Mouse (Mus musculus) lung, embryonic 14.5 days (tissue): ENCODE data around the gene Sec14l4. TPM values are rescaled to one million over a fixed set of nuclear protein-coding genes. Genes with fewer than 3 reads are reported as not detected.

ENCODE experiments used
- ATAC-seq: fragments of 200-750 bp; cut with Nextera tagmentation; 2 replicates; pipeline ENCODE4 v1.8.0; 2017; ENCODE audit warnings: mild to moderate bottlenecking, moderate TSS enrichment, moderate library complexity; ENCODE audit not compliant: insufficient read depth
- DNase-seq: peaks from one replicate; pipeline ENCODE4 v3.0.0-alpha.2; 2015
- H3K27ac ChIP-seq: fragments of 300-500 bp; sonication (generic); 2 replicates; pipeline ENCODE4 v1.5.1; 2014; ENCODE audit warnings: low read depth, mild to moderate bottlenecking, moderate library complexity
- H3K27me3 ChIP-seq: fragments of 300-500 bp; sonication (generic); 2 replicates; pipeline ENCODE4 v1.6.1; 2014; ENCODE audit warnings: low read length, control low read depth; ENCODE audit not compliant: insufficient read depth
- H3K36me3 ChIP-seq: fragments of 300-500 bp; sonication (generic); 2 replicates; pipeline ENCODE4 v1.6.1; 2014; ENCODE audit warnings: control low read depth; ENCODE audit not compliant: insufficient read depth
- H3K4me1 ChIP-seq: fragments of 300-500 bp; sonication (generic); 2 replicates; pipeline ENCODE4 v1.6.1; 2014; ENCODE audit warnings: antibody characterized with exemption, control low read depth; ENCODE audit not compliant: insufficient read depth
- H3K4me2 ChIP-seq: fragments of 300-500 bp; sonication (generic); 2 replicates; pipeline ENCODE4 v1.6.1; 2014; ENCODE audit warnings: mild to moderate bottlenecking
- H3K4me3 ChIP-seq: fragments of 300-500 bp; sonication (generic); 2 replicates; pipeline ENCODE4 v1.5.1; 2014; ENCODE audit warnings: low read depth, low read length
- H3K9ac ChIP-seq: fragments of 300-500 bp; sonication (generic); 2 replicates; pipeline ENCODE4 v1.6.1; 2014
- H3K9me3 ChIP-seq: fragments of 300-500 bp; sonication (generic); 2 replicates; pipeline ENCODE4 v1.6.1; 2016; ENCODE audit warnings: low read depth, low read length, control low read depth
- CTCF ChIP-seq: IDR thresholded peaks from 2 replicates; pipeline ENCODE4 v1.5.1; 2016; ENCODE audit warnings: antibody characterized with exemption, low read depth
- WGBS: fragments of 180-500 bp; shearing (Covaris S2); extraction: QIAGEN DNeasy Blood & Tissue Kit; methylation state at CpG from one replicate; pipeline ENCODE4 v1.1.7; 2014; 5-methylcytosine and 5-hydroxymethylcytosine counted together
- polyA plus RNA-seq: library from polyadenylated mRNA; unstranded; fragments of >200 nt; fragmentation: Nextera tagmentation; extraction: Ambion mirVana; gene quantifications from 2 replicates; pipeline ENCODE4 v1.2.1, GENCODE M21; 2014

Gene Sec14l4
- polyA plus RNA-seq, 1 experiment from 2014 or later, result 4.2 TPM

DNA sequence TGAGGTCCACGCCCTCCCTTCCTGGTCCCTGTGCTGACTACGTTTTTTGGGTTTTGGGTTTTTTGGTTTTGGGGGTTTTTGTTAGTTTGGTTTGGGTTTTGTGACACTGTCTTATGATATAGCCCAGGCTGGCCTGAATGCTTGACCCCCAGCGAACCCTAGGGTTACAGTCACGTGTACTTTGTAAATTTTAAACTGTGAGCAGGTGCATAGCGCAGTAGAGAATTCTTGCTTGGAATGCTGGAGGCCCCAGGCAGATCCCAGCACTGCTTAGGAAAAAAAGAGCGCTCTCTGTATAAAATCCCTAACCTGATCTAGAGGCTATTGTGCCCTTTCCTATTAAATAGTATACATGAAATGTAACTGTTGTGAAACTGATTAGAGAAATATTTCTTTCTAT, 38.1 kb upstream of the Sec14l4 start:
- no peaks in the 10 kb centered on the region for H3K4me1 ChIP-seq
- no peak overlapping the region for H3K9ac ChIP-seq
- 65% methylated on average over 6 of the region's 6 CpGs for WGBS
- H3K9me3 ChIP-seq, result no peaks in the 10 kb centered on the region
- peaks cover 14% of the 10 kb centered on the region for H3K27me3 ChIP-seq
- TF ChIP-seq CTCF, result no peak
- DNase-seq (no peak), ATAC-seq (no peak)
- H3K4me3 ChIP-seq, result no peak overlapping the region
- H3K27ac ChIP-seq, result no peak overlapping the region
- no peak overlapping the region for H3K4me2 ChIP-seq
- H3K36me3 ChIP-seq, result no peaks in the 10 kb centered on the region

- Histone ChIP-seq H3K4me3 (no peak overlapping the region), H3K36me3 (no peaks in the 10 kb centered on the region), H3K4me2 (no peak overlapping the region), H3K9me3 (no peaks in the 10 kb centered on the region), H3K27ac (no peak overlapping the region), H3K9ac (no peak overlapping the region), H3K4me1 (no peaks in the 10 kb centered on the region), H3K27me3 (peaks cover 22% of the 10 kb centered on the region)
- DNase-seq, result no peak
- 75% methylated on average over 6 of the region's 6 CpGs for WGBS
- no peak for ATAC-seq
- TF ChIP-seq CTCF, result no peak
These were observed 37.3 kb upstream of the Sec14l4 start for GRCm38 (mm10) chr11:3993914-3994313.

- 83% methylated on average over 5 of the region's 5 CpGs for WGBS
- Histone ChIP-seq H3K36me3 (no peaks in the 10 kb centered on the region), H3K9ac (no peak overlapping the region), H3K9me3 (no peaks in the 10 kb centered on the region), H3K27me3 (peaks cover 35% of the 10 kb centered on the region), H3K4me1 (no peaks in the 10 kb centered on the region), H3K4me2 (no peak overlapping the region), H3K27ac (no peak overlapping the region), H3K4me3 (no peak overlapping the region)
- TF ChIP-seq CTCF, result no peak
- no peak for ATAC-seq
- no peak for DNase-seq
These were observed 35.8 kb upstream of the Sec14l4 start for GRCm38 (mm10) chr11:3995511-3995910.

DNA sequence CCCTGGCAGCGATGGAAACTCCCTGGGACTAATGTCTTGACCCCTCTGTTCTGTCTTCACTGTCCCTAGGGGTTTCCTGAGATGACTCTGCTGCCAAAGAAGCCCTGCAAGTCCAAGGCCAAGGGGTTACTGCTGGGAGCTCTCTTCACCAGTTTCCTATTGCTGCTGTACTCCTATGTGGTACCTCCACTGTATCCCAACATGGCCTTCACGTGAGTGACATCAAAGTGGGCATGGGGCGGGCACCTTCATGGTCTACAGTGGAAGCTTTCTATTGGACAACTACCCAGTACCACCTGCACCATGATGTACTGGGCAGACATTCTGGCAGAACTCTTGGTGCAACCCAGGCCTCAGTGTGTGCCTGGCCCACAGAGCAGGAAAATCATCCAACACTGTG, 34.4 kb upstream of the Sec14l4 start:
- Histone ChIP-seq H3K4me1 (no peaks in the 10 kb centered on the region), H3K9me3 (no peaks in the 10 kb centered on the region), H3K4me2 (no peak overlapping the region), H3K27ac (no peak overlapping the region), H3K4me3 (no peak overlapping the region), H3K27me3 (peaks cover 39% of the 10 kb centered on the region), H3K36me3 (no peaks in the 10 kb centered on the region), H3K9ac (no peak overlapping the region)
- DNase-seq, result no peak
- ATAC-seq, result no peak
- WGBS, result 86% methylated on average over 3 of the region's 3 CpGs
- TF ChIP-seq CTCF, result no peak

DNA sequence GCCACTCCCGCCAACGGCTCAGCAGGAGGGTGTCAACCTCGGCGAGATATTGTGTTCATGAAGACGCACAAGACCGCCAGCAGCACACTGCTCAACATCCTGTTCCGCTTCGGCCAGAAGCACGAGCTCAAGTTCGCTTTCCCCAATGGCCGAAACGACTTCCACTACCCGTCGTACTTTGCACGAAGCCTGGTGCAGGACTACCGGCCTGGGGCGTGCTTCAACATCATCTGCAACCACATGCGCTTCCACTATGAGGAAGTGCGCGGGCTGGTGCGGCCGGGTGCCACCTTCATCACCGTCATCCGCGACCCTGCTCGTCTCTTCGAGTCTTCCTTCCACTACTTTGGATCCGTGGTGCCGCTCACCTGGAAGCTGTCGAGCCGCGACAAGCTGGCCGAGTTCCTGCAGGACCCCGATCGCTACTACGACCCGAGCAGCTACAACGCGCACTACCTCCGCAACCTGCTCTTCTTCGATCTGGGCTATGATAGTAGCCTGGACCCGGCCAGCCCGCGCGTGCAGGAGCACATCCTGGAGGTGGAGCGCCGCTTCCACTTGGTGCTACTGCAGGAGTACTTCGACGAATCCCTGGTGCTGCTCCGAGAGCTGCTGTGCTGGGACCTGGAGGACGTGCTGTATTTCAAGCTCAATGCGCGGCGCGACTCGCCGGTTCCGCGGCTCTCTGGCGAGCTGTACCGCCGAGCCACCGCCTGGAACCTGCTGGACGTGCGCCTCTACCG, 33.1 kb upstream of the Sec14l4 start:
- H3K27me3 ChIP-seq, result peaks cover 39% of the 10 kb centered on the region
- TF ChIP-seq CTCF, result no peak; the same call in 1 of the 2 replicates
- no peaks in the 10 kb centered on the region for H3K36me3 ChIP-seq
- H3K9me3 ChIP-seq, result no peaks in the 10 kb centered on the region
- WGBS, result 5% methylated on average over 66 of the region's 66 CpGs
- ATAC-seq (no peak), DNase-seq (peak; percentile 36)
- H3K27ac ChIP-seq, result no peak overlapping the region
- no peak overlapping the region for H3K9ac ChIP-seq
- no peaks in the 10 kb centered on the region for H3K4me1 ChIP-seq
- peak overlapping the region; percentile 22 for H3K4me3 ChIP-seq
- peak overlapping the region; percentile 56 for H3K4me2 ChIP-seq

- TF ChIP-seq CTCF, result no peak
These were observed 31.7 kb upstream of the Sec14l4 start for GRCm38 (mm10) chr11:3999547-3999946.

GRCm38 (mm10) chr11:4001603-4002002, 29.7 kb upstream of the Sec14l4 start:
- WGBS, result 7% methylated on average over 5 of the region's 5 CpGs
- Histone ChIP-seq H3K36me3 (no peaks in the 10 kb centered on the region), H3K4me2 (no peak overlapping the region), H3K27ac (no peak overlapping the region), H3K9ac (no peak overlapping the region), H3K4me3 (no peak overlapping the region), H3K27me3 (peaks cover 38% of the 10 kb centered on the region), H3K9me3 (no peaks in the 10 kb centered on the region), H3K4me1 (no peaks in the 10 kb centered on the region)
- ATAC-seq (no peak), DNase-seq (peak; percentile 84)
- peak; percentile 80 for TF ChIP-seq CTCF

More at GRCm38 (mm10) chr11:3999547-3999946, 31.7 kb upstream of the Sec14l4 start:
- H3K27ac ChIP-seq, result no peak overlapping the region
- H3K9me3 ChIP-seq, result no peaks in the 10 kb centered on the region
- ATAC-seq (no peak), DNase-seq (no peak)
- peaks cover 39% of the 10 kb centered on the region for H3K27me3 ChIP-seq
- WGBS, result 58% methylated on average over 5 of the region's 5 CpGs
- H3K36me3 ChIP-seq, result no peaks in the 10 kb centered on the region
- no peak overlapping the region for H3K4me2 ChIP-seq
- H3K4me1 ChIP-seq, result no peaks in the 10 kb centered on the region
- H3K4me3 ChIP-seq, result no peak overlapping the region
- H3K9ac ChIP-seq, result no peak overlapping the region
